Mouse (Mus musculus) kidney, postnatal 36 days (tissue): ENCODE data around the gene Frmd4a.
A peak's percentile ranks its signal among the peaks of the same experiment; 100 is the strongest.

Experiments
- DNase-seq, 2 experiments: peaks; one replicate each; pipeline ENCODE4 v3.0.0; 2021 to 2022; ENCODE audit warnings: mixed read lengths in 2 of 2

The Frmd4a gene

DNA sequence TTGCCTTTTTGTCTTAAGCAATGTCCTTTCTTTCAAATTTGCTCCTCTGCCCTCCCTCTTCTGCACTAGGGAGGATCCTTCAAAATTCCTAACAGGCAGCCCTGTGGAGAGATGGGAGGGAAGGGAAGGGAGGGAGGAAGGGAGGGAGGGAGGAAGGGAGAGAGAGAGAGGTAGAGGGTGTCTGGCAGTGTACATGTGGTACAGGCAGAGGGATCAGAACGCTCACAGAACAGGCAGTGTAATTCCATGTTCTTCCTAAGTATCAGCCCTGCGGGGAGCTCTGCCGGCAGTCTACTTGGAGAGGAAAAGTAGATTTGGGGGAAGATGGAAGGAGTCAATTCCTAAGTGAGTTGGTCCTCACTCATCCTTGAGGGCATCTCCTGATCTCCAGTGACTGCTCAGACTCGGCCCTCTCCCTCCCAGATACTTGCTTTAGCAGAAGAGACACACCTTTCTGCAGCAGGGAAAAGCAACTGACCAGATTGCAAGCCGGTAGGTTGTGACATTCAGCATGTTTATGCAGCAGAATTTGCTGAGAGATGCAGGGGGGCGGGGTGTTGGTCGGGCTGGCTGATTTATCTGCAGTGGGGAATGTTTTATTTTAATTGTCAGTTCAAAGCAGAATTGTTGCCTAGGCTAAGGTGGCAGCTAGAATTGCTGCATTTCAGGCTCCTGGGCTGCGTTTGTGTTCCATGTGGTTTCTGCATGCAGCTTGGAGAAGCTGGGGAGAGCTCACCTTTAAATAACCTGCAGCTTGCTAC is at the start of gene Frmd4a:
Gene Frmd4a (plus strand): TSS at position 190 of the 761 bp plus-strand sequence.
- no peak for DNase-seq

DNA sequence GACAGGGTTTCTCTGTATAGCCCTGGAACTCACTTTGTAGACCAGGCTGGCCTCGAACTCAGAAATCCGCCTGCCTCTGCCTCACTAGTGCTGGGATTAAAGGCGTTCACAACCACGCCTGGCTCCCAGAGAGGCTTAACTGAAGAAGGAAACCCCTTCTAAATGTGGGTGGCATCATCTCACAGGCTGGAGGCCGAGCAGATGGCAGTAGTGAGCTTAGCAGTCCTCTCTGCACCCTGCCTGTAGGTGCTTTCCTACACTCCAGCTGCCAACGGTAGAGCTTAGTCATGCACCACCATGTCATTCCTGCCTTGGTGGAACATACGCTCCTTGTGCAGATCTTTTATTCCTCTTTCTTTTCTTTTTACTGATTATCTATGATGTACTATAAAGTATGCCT is 28.6 kb upstream of the Frmd4a start:
- DNase-seq: no peak

DNA sequence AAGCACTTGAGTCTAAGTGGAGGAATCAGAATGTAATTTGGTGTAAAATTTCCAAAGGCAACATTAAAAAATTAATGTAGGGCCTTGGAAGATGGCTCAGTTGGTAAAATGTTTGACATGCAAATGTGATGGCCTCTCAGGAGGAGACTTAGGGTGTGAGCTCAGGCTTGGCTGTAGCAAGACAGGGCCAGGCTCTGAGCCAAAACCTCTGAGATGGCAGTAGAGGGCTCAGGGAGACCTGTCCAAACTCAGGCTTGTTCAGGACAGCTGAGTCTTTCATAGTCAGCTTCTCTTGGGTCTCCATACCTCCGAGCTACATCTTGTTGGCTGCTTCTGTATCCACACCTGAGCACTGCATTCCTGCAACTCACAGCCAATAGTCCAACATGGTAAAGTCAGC is 27.1 kb upstream of the Frmd4a start:
- DNase-seq: no peak

DNA sequence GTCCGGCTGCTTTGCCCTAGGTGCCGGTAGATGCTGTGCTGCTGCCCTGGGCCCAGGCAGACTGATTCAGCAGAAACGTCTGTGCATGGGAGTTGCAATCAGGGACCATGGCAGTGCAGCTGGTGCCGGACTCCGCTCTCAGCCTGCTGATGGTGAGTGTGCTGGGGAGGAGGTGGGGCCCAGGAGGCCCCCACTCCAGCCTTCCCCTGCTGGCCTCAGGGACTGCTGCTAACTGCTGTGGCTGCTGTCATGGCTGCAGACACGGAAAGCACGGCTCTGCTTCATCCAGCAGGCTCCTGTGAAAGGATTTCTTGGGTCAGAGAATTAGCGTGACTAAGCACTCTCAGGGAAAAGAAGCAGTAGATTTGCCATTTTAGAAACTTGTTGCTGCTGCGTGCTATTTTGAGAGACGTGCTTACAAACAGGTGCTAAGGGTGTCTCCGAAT is 937 bp downstream of the Frmd4a start:
- no peak for DNase-seq

DNA sequence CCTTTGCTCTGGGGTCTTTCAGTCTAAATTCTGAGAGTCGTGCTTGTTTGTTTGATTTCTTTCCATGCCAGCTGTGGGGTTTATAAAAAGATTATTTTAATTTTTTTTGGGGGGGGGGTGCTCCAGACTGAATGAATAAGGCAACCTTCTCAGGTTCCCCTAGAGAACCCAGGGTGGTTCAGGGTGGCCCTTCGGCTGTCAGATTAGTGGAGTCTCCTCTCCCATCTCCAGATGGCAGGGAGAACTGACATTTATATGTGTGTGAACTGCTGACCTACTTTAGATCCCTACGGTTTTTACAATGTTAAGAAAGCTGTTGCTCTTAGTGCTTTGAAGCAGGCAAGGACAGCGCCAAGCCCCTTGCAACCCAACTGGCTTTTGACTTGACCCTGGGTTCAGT is 1.4 kb downstream of the Frmd4a start:
- DNase-seq: no peak

DNA sequence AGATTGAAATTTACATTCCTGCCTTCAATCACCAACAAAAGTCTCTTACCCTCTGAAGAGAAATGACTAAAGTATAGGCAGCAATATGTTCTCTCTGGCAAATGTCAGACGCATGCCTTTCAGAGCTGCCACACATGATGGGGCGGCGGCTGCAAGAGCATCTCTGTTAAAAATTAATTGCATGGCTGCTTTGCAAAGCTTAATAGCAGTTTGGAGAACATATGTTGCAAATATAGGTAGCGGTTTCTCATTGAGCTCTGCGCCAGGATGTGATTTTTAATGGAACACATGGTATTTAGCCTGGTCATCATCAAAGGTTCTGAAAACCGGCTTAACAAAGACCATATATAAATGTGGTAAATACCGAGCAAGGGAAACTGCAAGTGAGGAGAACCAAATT is 7.4 kb downstream of the Frmd4a start:
- DNase-seq: no peak

DNA sequence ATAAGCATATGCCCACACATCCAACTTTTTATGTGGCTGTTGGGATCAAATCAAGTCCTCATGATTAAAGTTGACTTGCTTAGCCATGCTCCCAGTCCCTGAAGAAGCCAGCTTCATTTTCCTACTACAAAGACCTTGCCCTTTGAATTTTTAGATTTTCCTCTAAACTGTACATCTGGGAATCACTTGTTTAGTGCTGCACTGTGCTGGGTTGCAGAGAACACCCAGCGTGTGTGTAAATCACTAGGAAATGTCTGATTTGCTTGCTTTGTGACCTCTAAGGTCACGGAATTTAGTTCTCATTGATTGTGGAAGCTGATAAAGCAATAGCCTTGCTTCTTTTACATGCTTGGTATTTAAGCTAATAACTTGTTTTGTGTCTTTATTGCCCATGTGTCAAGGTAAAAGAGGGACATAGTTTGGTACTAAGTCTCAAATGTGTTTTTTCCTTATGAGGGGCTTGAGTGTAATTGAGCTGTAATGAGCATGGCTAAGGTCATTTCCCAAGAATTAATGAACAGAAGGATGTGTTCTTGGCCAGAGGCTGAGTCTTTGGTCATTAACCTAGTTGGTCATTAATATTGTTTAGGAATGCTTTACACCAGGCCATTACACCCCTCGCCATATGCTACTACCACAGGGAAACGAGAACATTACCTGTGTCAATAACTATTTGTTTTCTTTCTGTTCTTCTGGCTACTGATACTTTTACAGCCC is 11.7 kb downstream of the Frmd4a start:
- peak in 1 of 2 experiments; percentile 2 for DNase-seq

DNA sequence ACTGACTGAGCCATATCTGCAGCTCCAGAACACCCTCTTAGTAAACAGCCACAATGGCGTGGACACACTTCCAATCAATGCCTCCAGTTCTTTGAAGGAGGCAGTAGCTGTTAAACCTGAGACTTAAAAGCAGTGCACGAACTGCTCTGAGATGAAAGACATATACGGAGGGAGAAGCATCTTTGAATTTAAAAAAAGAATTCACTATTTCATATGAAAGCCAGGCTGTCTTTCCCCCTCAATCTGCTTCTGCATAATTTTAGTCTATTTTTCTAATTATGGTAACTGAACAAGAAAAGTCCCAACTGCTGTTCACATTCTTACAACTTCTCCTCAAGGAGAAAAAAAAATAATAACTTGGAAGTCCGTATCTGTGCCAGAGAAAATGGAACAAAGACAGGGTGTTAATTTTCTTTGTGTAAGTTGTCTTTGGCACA is 18.7 kb downstream of the Frmd4a start:
- DNase-seq: no peak

DNA sequence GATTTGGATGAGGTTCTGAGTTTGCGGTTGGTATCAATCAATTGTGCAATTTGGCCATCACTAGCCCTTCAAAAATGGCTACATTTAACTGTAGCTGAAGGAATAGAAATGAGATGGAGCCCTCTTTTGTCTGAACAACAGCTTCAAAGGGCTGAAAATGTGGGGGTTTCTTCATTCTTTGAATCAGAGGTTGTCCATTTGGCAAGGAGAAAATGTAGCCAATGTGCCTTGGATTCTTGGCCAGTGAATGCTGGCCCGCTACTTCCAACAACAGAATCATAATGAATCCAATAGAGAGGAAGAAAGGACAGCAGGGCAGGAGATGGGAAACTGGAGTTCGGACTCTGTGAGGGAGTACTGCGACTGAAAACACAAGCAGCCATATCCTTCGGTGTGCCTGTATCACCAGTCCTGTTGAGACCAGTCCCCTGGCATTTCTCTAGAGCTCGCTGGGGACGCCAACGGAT is 19.2 kb downstream of the Frmd4a start:
- DNase-seq: no peak

DNA sequence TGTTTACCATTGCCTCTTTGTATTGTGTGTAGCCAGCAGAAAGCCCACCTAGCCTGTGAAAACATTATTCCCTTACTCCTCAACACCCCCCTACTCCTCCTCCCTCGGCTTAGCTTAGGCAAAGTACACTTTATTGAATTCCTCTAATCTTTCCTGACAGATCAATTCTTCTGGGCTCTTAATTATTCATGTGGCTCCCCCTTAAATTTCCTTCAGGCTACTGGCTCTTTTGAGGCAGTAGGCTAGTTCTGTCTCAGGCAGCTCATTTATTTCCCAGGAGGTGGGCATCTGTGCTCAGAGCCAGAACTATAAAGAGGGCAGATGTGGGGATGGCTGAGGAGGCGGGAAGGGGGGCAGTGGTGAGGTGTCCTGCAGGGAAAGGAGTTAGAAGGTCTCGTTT is 24.5 kb downstream of the Frmd4a start:
- DNase-seq: no peak

DNA sequence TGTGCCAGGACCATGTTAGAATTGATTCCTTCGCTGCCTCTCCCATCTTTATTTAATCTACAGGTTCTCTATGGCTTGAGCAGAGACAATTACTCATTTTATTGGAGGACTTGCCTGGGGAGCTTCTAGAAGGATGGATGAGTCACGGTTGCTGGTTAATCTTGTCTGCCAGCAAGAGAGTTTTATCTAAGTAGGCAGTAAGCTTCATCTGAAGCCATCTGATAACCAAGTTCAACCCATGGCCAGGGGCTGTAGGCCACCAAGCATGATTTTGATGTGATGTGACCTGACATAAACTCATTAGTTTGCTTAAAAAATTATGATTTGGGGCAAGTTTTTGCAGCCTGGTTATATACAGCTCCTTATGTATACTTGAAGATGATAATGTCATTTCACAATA is 38.0 kb downstream of the Frmd4a start:
- no peak for DNase-seq

DNA sequence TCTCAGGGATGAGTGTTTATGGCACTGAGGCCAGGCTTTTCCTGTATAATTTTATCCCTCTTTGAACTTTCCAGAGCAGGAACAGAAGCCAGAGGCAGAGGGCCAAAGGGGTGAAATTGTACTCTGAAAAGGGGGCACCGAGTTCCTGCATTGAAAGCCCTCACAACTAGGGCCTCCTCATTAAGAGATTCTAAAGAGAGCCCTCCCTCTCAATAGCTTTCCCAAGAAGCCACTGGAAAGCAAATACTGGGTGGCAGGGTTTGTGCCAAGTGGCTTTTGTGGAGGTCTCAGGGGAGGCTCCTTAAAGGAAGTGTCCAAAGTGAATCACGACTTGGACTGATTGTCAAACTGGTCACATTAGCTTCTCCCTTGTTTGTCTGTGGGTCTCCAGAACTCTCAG is 43.2 kb downstream of the Frmd4a start:
- DNase-seq: no peak

DNA sequence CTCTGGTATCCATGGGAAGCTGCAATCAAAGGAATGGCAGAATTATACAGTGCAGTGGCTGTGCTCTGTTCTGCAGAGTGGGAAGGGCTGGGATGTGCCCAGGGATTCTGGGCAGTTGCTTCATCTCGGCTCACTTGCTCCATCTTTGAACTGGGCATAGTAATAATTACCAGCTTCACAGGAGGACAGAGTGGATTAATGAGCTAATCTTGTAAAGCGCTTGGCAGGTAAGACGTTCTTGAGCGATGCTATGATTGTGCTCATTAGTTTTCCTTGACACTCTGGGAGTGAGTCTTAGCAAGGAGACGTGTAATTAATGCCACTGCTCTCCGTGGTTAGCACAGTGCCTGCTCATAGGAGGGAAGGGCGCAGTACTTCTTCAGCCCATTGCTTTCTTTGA is 54.3 kb downstream of the Frmd4a start:
- DNase-seq: no peak

DNA sequence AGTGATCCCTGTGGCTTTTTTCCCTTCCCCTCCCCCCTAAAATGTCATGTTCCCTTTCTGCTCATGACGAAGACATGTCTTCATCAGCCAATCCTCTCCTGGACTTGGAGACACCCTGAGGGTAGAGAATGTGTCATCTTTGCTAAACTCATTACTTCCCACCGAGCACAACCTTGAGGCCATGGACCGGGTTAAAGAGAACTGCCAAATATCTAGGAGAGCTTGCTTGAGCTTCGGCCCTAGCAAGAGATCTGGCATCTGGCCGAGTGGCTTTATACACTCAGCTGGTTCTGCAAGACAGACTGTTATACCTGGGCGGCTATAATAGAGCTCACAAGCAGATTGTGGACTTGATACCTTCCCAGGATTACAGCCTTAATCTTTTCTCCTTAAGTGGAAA is 66.4 kb downstream of the Frmd4a start:
- DNase-seq: peak; percentile 11 to 51

DNA sequence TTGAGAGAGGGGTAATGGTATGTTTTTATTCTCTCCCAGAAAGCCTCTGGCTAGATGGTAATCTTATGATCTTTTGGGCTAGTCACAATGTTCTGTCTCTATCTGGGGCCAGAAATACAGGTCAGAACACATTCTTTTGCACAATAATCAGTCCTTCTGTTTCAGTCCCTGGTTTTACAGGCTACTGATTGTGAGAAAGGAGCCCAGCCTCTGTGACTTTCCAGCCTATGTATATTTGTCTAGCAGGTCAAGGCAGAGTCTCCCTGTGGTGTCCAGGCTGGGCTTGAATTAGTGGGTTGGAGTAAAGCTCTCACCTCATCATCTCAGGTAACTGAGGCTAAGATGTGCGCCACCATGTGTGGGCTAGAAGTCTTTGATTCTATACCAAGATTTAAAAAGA is 80.1 kb downstream of the Frmd4a start:
- no peak for DNase-seq

DNA sequence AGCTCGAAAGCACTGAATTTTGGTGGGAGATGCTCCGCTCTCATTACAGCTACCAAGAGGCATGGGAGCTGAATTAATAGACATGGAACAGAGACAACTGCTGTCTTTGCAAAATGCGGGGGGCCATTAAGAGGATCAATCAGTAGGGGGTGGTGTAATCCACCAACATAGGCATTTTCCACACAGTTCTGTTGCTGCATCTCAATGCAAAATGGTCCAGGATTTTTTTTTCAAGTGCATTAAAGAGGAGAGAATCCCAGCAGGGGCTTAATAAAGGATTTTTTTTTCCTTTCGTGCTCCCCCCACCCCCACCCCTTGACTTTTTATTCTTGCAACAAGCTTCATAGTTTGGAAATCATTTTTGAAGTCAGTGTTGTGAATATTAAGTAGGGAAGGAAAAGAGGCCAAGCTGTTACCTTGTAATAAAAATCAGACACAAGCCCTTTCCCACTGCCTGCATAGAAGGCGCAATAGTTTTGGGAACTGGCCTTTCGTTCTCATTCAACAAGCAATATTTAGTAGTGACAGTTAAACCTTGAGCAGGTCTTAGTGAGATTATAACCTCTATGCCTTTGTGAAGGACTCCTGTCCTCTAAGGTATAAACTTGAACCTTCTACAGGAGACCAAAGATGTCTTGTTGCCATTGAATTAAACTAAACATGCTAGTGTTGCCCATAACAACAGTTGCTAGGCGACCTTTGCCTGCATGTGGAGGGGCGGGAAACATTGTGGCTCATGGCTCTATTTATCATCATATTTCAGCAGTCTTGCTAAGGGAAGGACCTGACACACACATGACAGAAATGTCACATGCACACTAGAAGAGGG is 81.6 kb downstream of the Frmd4a start:
- no peak for DNase-seq

DNA sequence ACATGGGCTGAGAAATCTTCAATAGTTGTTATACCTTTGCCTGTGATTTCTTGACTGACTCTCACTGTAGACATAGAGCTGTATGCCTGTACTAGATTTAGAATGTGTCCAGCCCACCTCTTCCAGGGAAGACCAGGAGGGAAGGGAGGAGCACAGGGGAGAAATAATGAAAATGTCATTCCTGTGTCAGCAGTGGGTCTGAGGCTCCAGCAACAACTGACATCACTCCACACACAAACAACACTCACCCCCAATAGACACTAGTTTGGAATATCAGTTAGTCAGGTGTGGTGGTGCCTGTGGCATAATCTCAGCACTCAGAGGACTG is 82.2 kb downstream of the Frmd4a start:
- DNase-seq: no peak

DNA sequence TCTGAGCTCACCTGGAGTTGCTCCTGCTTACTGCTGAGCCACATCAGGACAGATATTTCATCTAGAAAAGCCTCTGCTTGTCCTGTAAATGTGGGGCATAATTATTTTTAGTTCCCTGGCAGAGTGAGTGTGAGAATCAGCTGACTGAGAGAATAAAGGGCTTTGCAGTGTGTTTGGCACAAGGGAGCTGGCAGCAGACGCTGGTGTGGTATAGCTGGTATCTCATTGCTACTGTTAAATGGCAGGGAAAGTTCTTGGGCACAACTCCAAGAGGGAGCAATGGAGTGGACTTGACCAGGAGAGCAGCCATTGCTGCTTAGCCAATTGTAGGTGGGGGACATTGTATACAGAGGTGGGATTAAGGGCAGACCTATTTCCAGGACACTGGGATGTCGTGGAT is 83.9 kb downstream of the Frmd4a start:
- no peak for DNase-seq

DNA sequence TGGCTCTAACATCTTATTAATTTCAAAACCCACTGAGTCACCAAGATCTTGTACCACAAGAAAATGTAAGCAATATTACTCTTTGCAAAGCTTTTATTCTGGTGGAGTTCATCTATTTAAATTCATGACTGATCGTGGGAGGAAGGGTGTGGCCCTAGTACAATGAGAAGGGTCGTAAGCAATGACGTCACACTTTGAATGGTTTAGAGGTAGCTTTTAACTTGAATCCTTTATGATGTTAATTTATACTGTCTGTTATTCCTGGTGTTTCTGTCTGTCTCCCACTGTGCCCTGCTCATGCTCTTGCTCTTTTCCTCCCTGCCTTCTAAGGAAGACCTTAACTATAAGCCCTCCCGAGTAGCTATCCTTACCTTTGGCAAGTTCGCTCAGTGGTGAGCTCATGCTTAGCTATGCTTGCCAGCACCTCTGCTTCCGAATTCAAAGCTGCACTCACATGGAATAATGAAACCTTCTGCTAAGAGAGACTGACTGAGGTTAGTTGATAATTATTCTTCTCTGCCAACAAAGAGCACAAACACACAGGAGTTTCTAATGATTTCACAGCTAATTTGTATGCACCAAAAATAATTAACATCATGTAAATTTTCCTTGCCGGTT is 95.9 kb downstream of the Frmd4a start:
- DNase-seq: no peak

DNA sequence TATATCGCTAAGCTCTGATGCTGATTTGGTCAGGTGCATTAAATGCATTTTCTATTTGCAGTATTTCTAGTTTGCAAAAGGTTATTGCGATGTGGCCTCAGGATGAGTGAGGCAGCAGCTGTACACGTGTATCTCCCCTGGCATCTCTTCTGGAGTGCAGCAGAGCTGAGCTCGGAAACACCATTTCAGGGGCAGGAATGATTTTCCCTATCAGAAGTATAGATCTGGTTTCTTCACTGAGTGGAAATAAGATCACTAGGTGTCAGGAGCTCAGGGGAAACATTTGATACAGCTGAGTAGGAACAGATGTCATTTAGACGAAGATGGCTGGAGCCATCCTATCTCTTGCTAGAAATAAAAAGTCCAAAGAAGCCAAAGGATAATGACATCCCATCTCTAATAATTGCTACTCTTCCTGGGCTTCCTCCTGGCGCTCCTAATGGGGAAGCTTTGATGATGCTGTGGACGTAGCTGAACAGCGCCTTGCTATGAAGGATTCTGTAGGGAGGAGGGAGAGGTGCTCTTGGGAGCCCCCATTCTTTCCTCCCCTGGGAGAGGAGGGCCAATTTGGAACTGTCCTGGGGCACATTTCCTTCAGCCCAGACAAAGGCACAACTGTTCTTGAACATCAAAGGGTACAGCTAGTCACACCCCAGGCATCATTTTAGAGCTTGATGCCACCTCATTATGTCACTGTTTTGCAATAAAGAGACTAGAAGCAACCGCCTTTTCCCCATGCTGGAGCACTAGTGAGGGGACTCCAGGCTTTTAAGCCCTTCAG is 102.4 kb downstream of the Frmd4a start:
- DNase-seq: no peak

DNA sequence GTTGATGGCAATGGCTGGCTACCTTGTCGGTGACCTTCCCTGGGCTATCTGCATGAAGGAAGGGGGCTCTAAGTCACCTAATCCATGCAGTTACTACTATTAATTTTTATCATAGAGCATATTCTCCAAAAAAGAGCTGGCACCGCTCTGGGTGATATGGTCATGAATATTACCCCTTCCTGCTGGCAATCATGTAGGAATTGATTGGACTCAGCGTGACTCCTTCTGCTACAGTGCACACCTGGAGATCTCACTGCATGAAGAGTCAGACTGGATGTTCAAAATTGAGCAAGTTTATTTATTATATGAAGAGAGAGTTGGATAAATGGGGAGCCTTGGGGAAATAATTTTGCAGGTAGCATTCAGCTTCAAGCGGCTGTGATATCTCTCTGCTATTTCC is 113.7 kb downstream of the Frmd4a start:
- no peak for DNase-seq

DNA sequence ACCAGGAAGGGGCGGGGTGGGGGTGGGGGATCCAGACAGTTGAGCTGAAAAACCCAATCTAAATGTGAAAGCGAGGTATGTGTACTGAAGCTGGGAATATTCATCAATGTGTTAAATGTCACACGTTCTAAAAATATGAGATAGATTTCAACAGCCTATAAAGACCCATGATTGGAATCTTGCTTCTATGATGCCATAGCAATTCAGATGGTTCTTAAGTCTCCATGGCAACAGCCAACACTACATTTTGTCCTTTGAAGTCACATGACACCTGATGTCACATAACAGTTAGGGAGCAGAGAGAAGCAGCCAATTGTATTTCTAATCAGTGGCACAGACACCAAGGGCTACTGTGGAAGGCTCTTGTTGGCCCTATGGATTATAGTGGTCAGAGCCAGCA is 120.0 kb downstream of the Frmd4a start:
- no peak for DNase-seq
